Mouse (Mus musculus) bone marrow, adult 2 months (tissue): ENCODE measurements around the gene 1700025G04Rik.

Experiments
- CTCF ChIP-seq: fragments of 200-500 bp; IDR thresholded peaks from 2 replicates; pipeline ENCODE4 v1.5.1; 2011; ENCODE audit warnings: low read length, control low read depth; ENCODE audit not compliant: control insufficient read depth, insufficient read depth
- POLR2A ChIP-seq: fragments of 200-500 bp; IDR thresholded peaks from 2 replicates; pipeline ENCODE4 v1.6.1; 2011; ENCODE audit warnings: low read depth, mild to moderate bottlenecking, control low read depth, low read length, borderline replicate concordance; ENCODE audit not compliant: control insufficient read depth

- TF ChIP-seq CTCF (peak; percentile 14; the same call in 1 of the 2 replicates), POLR2A (no peak)
Observed at GRCm38 (mm10) chr1:151845926-151846782, 243.8 kb downstream of the 1700025G04Rik start.
